In genomic region chr2:71083454-71084193, GRCm38 (mm10) we compare ENCODE assay signal across 31 mouse cellular contexts. TPM values are rescaled to one million over a fixed set of nuclear protein-coding genes. Genes with fewer than 3 reads are reported as not detected.
DNase-seq lines count a peak whose midpoint lies in the region; ATAC-seq and TF ChIP-seq lines count a peak whose summit lies in the region.
"Had no signal": no experiment of that assay in that cellular context is flagged by ENCODE, and none has a peak within 500 bp of the region (broad histone marks: within the 10 kb centered on the region; RNA-seq: fewer than 3 reads in every experiment).

No protein-coding gene starts in this region.

- no peak for DNase-seq in liver, embryonic 14.5 days (ENCODE audit: low read depth in 3 of 3, low spot score in 3 of 3)
- no peak for DNase-seq in left cerebral cortex, adult 8-10 months (ENCODE audit: low spot score in 2 of 2)
- DNase-seq in cerebellum, adult 2 months, result no peak
- DNase-seq in embryonic facial prominence, embryonic 10.5 days (ENCODE audit: low spot score), result no peak
- DNase-seq: adrenal gland, postnatal 10 days; B cell, adult 2 months; cerebellum, adult 9-10 months; embryo, embryonic 11 days; gastrocnemius, adult 2 months; heart, postnatal 10 days; kidney, adult 9 months; kidney, postnatal 10 days; lung, embryonic 14.5 days; lung, postnatal 14 days; right cerebral cortex, postnatal 4 days; thymus, adult 2 months; thymus, postnatal 36 days had no signal

- H3K27ac ChIP-seq in intestine, embryonic 15.5 days, result peak overlapping the region; percentile 40
- peak overlapping the region; percentile 74 for H3K27ac ChIP-seq in intestine, postnatal 0 days (ENCODE audit: low read depth, low read length)
- H3K27ac ChIP-seq in liver, embryonic 14.5 days, result no peak overlapping the region
- peak overlapping the region; percentile 67 for H3K27ac ChIP-seq in stomach, embryonic 15.5 days
- H3K27ac ChIP-seq in cerebellum, adult 2 months (ENCODE audit: insufficient read depth, low read length), result no peak overlapping the region
- no peak overlapping the region for H3K27ac ChIP-seq in embryonic facial prominence, embryonic 10.5 days (replicated peaks)
- H3K27ac ChIP-seq: forebrain, embryonic 10.5 days; forebrain, embryonic 15.5 days; gastrocnemius, adult 2 months; heart, embryonic 13.5 days; hindbrain, embryonic 10.5 days; hindbrain, embryonic 15.5 days; left cerebral cortex, adult 2 months; limb, embryonic 13.5 days; midbrain, embryonic 15.5 days had no signal

- no peak for TF ChIP-seq CTCF in intestine, postnatal 0 days (IDR thresholded peaks at IDR 0.05; ENCODE audit: low read depth)
- TF ChIP-seq CTCF in liver, embryonic 14.5 days (IDR thresholded peaks at IDR 0.05; ENCODE audit: low read depth), result no peak
- TF ChIP-seq CTCF in cerebellum, adult 2 months (IDR thresholded peaks at IDR 0.05; ENCODE audit: borderline replicate concordance, insufficient read depth, low read depth, low read length), result no peak

- H3K4me1 ChIP-seq in intestine, embryonic 15.5 days (replicated peaks), result no peaks in the 10 kb centered on the region
- H3K4me1 ChIP-seq in intestine, postnatal 0 days (replicated peaks; ENCODE audit: control insufficient read depth, insufficient read depth, low read length), result no peaks in the 10 kb centered on the region; the same call in 1 of the 2 replicates
- peaks cover 0 to 5% of the 10 kb centered on the region in 2 experiments; a peak in 2 of 4 replicates for H3K4me1 ChIP-seq in liver, embryonic 14.5 days (replicated peaks; ENCODE audit: control insufficient read depth in 2 of 2, insufficient read depth in 2 of 2, low read length in 1 of 2)
- no peaks in the 10 kb centered on the region for H3K4me1 ChIP-seq in stomach, embryonic 15.5 days
- no peaks in the 10 kb centered on the region for H3K4me1 ChIP-seq in cerebellum, adult 2 months (ENCODE audit: control insufficient read depth, insufficient read depth, low read length)
- no peaks in the 10 kb centered on the region for H3K4me1 ChIP-seq in embryonic facial prominence, embryonic 10.5 days
- H3K4me1 ChIP-seq: forebrain, embryonic 10.5 days; forebrain, embryonic 15.5 days; heart, embryonic 13.5 days; hindbrain, embryonic 10.5 days; hindbrain, embryonic 15.5 days; limb, embryonic 13.5 days; midbrain, embryonic 15.5 days had no signal

- 0 out of 2 replicates have a peak, but pooled peaks cover 6% of the 10 kb centered on the region for H3K36me3 ChIP-seq in intestine, embryonic 15.5 days
- peaks cover 26% of the 10 kb centered on the region for H3K36me3 ChIP-seq in intestine, postnatal 0 days (ENCODE audit: control insufficient read depth, insufficient read depth)
- no peaks in the 10 kb centered on the region; the same call in none of the 2 replicates for H3K36me3 ChIP-seq in liver, embryonic 14.5 days (replicated peaks; ENCODE audit: control insufficient read depth, insufficient read depth, low read depth)
- peaks cover 3% of the 10 kb centered on the region; the same call in 1 of the 2 replicates for H3K36me3 ChIP-seq in stomach, embryonic 15.5 days
- peaks cover 51% of the 10 kb centered on the region for H3K36me3 ChIP-seq in embryonic facial prominence, embryonic 10.5 days (replicated peaks)

- ATAC-seq in intestine, embryonic 15.5 days, result peak; percentile 99
- peak; percentile 98 for ATAC-seq in intestine, postnatal 0 days
- peak; percentile 65; the same call in 1 of the 2 replicates for ATAC-seq in liver, embryonic 14.5 days (ENCODE audit: insufficient read depth)
- ATAC-seq in stomach, embryonic 15.5 days (ENCODE audit: insufficient read depth, low FRiP score, low read depth), result peak; percentile 98
- ATAC-seq: forebrain, embryonic 15.5 days; inflammation-experienced regulatory T-cells, adult 6 months; midbrain, embryonic 15.5 days had no signal

- no peaks in the 10 kb centered on the region for H3K27me3 ChIP-seq in intestine, embryonic 15.5 days (replicated peaks)
- H3K27me3 ChIP-seq in intestine, postnatal 0 days (replicated peaks; ENCODE audit: control insufficient read depth, insufficient read depth, low read length), result no peaks in the 10 kb centered on the region
- H3K27me3 ChIP-seq in liver, embryonic 14.5 days (ENCODE audit: control insufficient read depth, insufficient read depth, low read length), result no peaks in the 10 kb centered on the region
- H3K27me3 ChIP-seq in stomach, embryonic 15.5 days (replicated peaks), result no peaks in the 10 kb centered on the region
- H3K27me3 ChIP-seq in cerebellum, adult 2 months (ENCODE audit: control insufficient read depth, insufficient read depth, low read length), result no peaks in the 10 kb centered on the region
- no peaks in the 10 kb centered on the region for H3K27me3 ChIP-seq in embryonic facial prominence, embryonic 10.5 days (replicated peaks; ENCODE audit: low read depth, poor library complexity, severe bottlenecking)
- H3K27me3 ChIP-seq: CH12.LX; embryonic facial prominence, embryonic 13.5 days; forebrain, embryonic 15.5 days; heart, embryonic 13.5 days; hindbrain, embryonic 15.5 days; limb, embryonic 13.5 days; midbrain, embryonic 15.5 days had no signal

- H3K4me3 ChIP-seq in intestine, embryonic 15.5 days (replicated peaks), result no peak overlapping the region
- no peak overlapping the region for H3K4me3 ChIP-seq in intestine, postnatal 0 days (ENCODE audit: low read depth, low read length)
- no peak overlapping the region for H3K4me3 ChIP-seq in liver, embryonic 14.5 days (ENCODE audit: insufficient read depth in 1 of 2, low read depth in 2 of 2, low read length in 2 of 2)
- no peak overlapping the region for H3K4me3 ChIP-seq in stomach, embryonic 15.5 days (replicated peaks)
- no peak overlapping the region for H3K4me3 ChIP-seq in cerebellum, adult 2 months (replicated peaks; ENCODE audit: insufficient read depth, low read depth, low read length)
- H3K4me3 ChIP-seq in embryonic facial prominence, embryonic 10.5 days, result no peak overlapping the region
- H3K4me3 ChIP-seq: embryonic facial prominence, embryonic 13.5 days; forebrain, embryonic 10.5 days; forebrain, embryonic 15.5 days; gastrocnemius, adult 2 months; heart, embryonic 13.5 days; hindbrain, embryonic 10.5 days; hindbrain, embryonic 15.5 days; left cerebral cortex, adult 2 months; limb, embryonic 13.5 days; midbrain, embryonic 15.5 days had no signal

- H3K4me2 ChIP-seq in intestine, embryonic 15.5 days (replicated peaks), result no peak overlapping the region
- H3K4me2 ChIP-seq in intestine, postnatal 0 days (replicated peaks; ENCODE audit: low read depth), result 0 out of 2 replicates have a peak overlapping the region, but pooled peaks have one; percentile 27
- H3K4me2 ChIP-seq in liver, embryonic 14.5 days (ENCODE audit: low read depth), result no peak overlapping the region
- no peak overlapping the region for H3K4me2 ChIP-seq in stomach, embryonic 15.5 days
- H3K4me2 ChIP-seq: embryonic facial prominence, embryonic 13.5 days; forebrain, embryonic 15.5 days; heart, embryonic 13.5 days; hindbrain, embryonic 15.5 days; limb, embryonic 13.5 days; lung, embryonic 14.5 days; midbrain, embryonic 15.5 days had no signal

- WGBS in intestine, embryonic 15.5 days, result 69% methylated on average over 6 of the region's 6 CpGs
- WGBS in intestine, postnatal 0 days, result 53% methylated on average over 6 of the region's 6 CpGs
- 72% methylated on average over 6 of the region's 6 CpGs for WGBS in liver, embryonic 14.5 days (ENCODE audit: insufficient replicate concordance)
- 77% methylated on average over 6 of the region's 6 CpGs for WGBS in stomach, embryonic 15.5 days
- WGBS in cerebellum, adult 2 months, result 95% methylated on average over 6 of the region's 6 CpGs
- 91% methylated on average over 6 of the region's 6 CpGs for WGBS in embryonic facial prominence, embryonic 10.5 days

- TF ChIP-seq POLR2A in cerebellum, adult 2 months (IDR thresholded peaks at IDR 0.05; ENCODE audit: borderline replicate concordance, insufficient read depth, low read length), result no peak

- H3K9ac ChIP-seq in intestine, embryonic 15.5 days, result no peak overlapping the region
- no peak overlapping the region for H3K9ac ChIP-seq in intestine, postnatal 0 days (ENCODE audit: low read depth, low read length)
- no peak overlapping the region for H3K9ac ChIP-seq in liver, embryonic 14.5 days (replicated peaks)
- no peak overlapping the region for H3K9ac ChIP-seq in stomach, embryonic 15.5 days
- H3K9ac ChIP-seq: embryonic facial prominence, embryonic 13.5 days; forebrain, embryonic 15.5 days; heart, embryonic 13.5 days; hindbrain, embryonic 15.5 days; limb, embryonic 13.5 days; lung, embryonic 14.5 days; midbrain, embryonic 15.5 days had no signal

- no peaks in the 10 kb centered on the region for H3K9me3 ChIP-seq in intestine, embryonic 15.5 days
- H3K9me3 ChIP-seq in intestine, postnatal 0 days (ENCODE audit: control insufficient read depth), result no peaks in the 10 kb centered on the region
- H3K9me3 ChIP-seq in liver, embryonic 14.5 days (ENCODE audit: control insufficient read depth, low read length), result no peaks in the 10 kb centered on the region
- no peaks in the 10 kb centered on the region for H3K9me3 ChIP-seq in stomach, embryonic 15.5 days
- no peaks in the 10 kb centered on the region for H3K9me3 ChIP-seq in embryonic facial prominence, embryonic 10.5 days
- H3K9me3 ChIP-seq: embryonic facial prominence, embryonic 13.5 days; forebrain, embryonic 10.5 days; forebrain, embryonic 15.5 days; hindbrain, embryonic 10.5 days; hindbrain, embryonic 15.5 days; limb, embryonic 13.5 days; midbrain, embryonic 15.5 days had no signal

- no peak for TF ChIP-seq EP300 in liver, embryonic 14.5 days (IDR thresholded peaks at IDR 0.05; ENCODE audit: low read depth)

RNA-seq across cellular contexts. Expression of gene Mettl8, which starts 28.2 kb away (rescaled TPM):
- 12.5 and 15.1 TPM in 2 replicates for polyA plus RNA-seq in intestine, embryonic 15.5 days (2015; fragmentation: Nextera tagmentation; extraction: Ambion mirVana)
- polyA plus RNA-seq in intestine, postnatal 0 days (2015; fragmentation: Nextera tagmentation; extraction: Ambion mirVana), result 5.9 and 6.0 TPM in 2 replicates
- polyA plus RNA-seq in liver, embryonic 14.5 days (2012; rRNA removed), result 4.3 and 5.3 TPM in 2 replicates
- 9.4 and 9.7 TPM in 2 replicates for polyA plus RNA-seq in liver, embryonic 14.5 days (2014; fragmentation: Nextera tagmentation; extraction: Ambion mirVana)
- polyA plus RNA-seq in stomach, embryonic 15.5 days (2015; fragmentation: Nextera tagmentation; extraction: Ambion mirVana), result 15.3 and 16.7 TPM in 2 replicates
- 10 to 100 TPM; 12.0 to 16.6 (median 14.0) TPM for total RNA-seq in left cerebral cortex, adult 8-10 months (2022)
- 13.9 and 14.6 TPM in 2 replicates for polyA plus RNA-seq in cerebellum, adult 2 months (2012; rRNA removed)
- 20.4 and 24.9 TPM in 2 replicates for polyA plus RNA-seq in embryonic facial prominence, embryonic 10.5 days (2016; fragmentation: Nextera tagmentation; extraction: Ambion mirVana)

RNA-seq across cellular contexts. Expression of gene Dcaf17, which starts 28.5 kb away (rescaled TPM):
- 38.3 and 43.0 TPM in 2 replicates for polyA plus RNA-seq in intestine, embryonic 15.5 days (2015; fragmentation: Nextera tagmentation; extraction: Ambion mirVana)
- 17.4 and 19.3 TPM in 2 replicates for polyA plus RNA-seq in intestine, postnatal 0 days (2015; fragmentation: Nextera tagmentation; extraction: Ambion mirVana)
- 1.8 and 3.2 TPM in 2 replicates for polyA plus RNA-seq in liver, embryonic 14.5 days (2012; rRNA removed)
- 11.8 and 12.1 TPM in 2 replicates for polyA plus RNA-seq in liver, embryonic 14.5 days (2014; fragmentation: Nextera tagmentation; extraction: Ambion mirVana)
- polyA plus RNA-seq in stomach, embryonic 15.5 days (2015; fragmentation: Nextera tagmentation; extraction: Ambion mirVana), result 39.4 and 42.8 TPM in 2 replicates
- 10 to 100 TPM; 12.3 to 17.6 (median 14.5) TPM for total RNA-seq in left cerebral cortex, adult 8-10 months (2022)
- 7.4 and 9.2 TPM in 2 replicates for polyA plus RNA-seq in cerebellum, adult 2 months (2012; rRNA removed)
- 36.3 and 42.4 TPM in 2 replicates for polyA plus RNA-seq in embryonic facial prominence, embryonic 10.5 days (2016; fragmentation: Nextera tagmentation; extraction: Ambion mirVana)

RNA-seq across cellular contexts. Expression of gene Cybrd1, which starts 34.1 kb away (rescaled TPM):
- 6.6 and 6.8 TPM in 2 replicates for polyA plus RNA-seq in intestine, embryonic 15.5 days (2015; fragmentation: Nextera tagmentation; extraction: Ambion mirVana)
- polyA plus RNA-seq in intestine, postnatal 0 days (2015; fragmentation: Nextera tagmentation; extraction: Ambion mirVana), result 7.1 and 7.7 TPM in 2 replicates
- 0.90 and 0.92 TPM in 2 replicates for polyA plus RNA-seq in liver, embryonic 14.5 days (2012; rRNA removed)
- 0.38 and 0.58 TPM in 2 replicates for polyA plus RNA-seq in liver, embryonic 14.5 days (2014; fragmentation: Nextera tagmentation; extraction: Ambion mirVana)
- polyA plus RNA-seq in stomach, embryonic 15.5 days (2015; fragmentation: Nextera tagmentation; extraction: Ambion mirVana), result 7.5 and 7.8 TPM in 2 replicates
- 1 to 10 TPM in 3 of 4 experiments, under 1 TPM in 1; 0.93 to 2.9 (median 1.5) TPM for total RNA-seq in left cerebral cortex, adult 8-10 months (2022)
- 1.0 and 1.2 TPM in 2 replicates for polyA plus RNA-seq in cerebellum, adult 2 months (2012; rRNA removed)
- 0.52 and 0.83 TPM in 2 replicates for polyA plus RNA-seq in embryonic facial prominence, embryonic 10.5 days (2016; fragmentation: Nextera tagmentation; extraction: Ambion mirVana)
- total RNA-seq: CH12.LX had no signal

Comparison
In these comparisons a context has a peak if more than half of its experiments do, and no peak if none do; other contexts are left out.
1. H3K27ac ChIP-seq: peak in intestine, embryonic 15.5 days (single experiment), intestine, postnatal 0 days (single experiment) and stomach, embryonic 15.5 days (single experiment); none in liver, embryonic 14.5 days (single experiment), cerebellum, adult 2 months (single experiment) and embryonic facial prominence, embryonic 10.5 days (single experiment).
2. Peak in every context shown above with its lines, with median percentiles within 50 percentile points of each other: ATAC-seq.